Mouse (Mus musculus) neural tube, embryonic 13.5 days (tissue): ENCODE measurements around the gene Aspg. TPM values are rescaled to one million over a fixed set of nuclear protein-coding genes. Genes with fewer than 3 reads are reported as not detected.

ENCODE experiments used
- ATAC-seq: fragments of 200-750 bp; cut with Nextera tagmentation; 2 replicates; pipeline ENCODE4 v1.8.0; 2017; ENCODE audit warnings: low read depth, mild to moderate bottlenecking, moderate TSS enrichment, moderate library complexity
- H3K27ac ChIP-seq: fragments of 300-500 bp; sonication (generic); replicated peaks from 2 replicates; pipeline ENCODE4 v1.5.1; 2015; ENCODE audit warnings: moderate library complexity, mild to moderate bottlenecking, inconsistent platforms
- H3K27me3 ChIP-seq: fragments of 300-500 bp; sonication (generic); 2 replicates; pipeline ENCODE4 v1.6.1; 2015; ENCODE audit warnings: mild to moderate bottlenecking, inconsistent platforms
- H3K36me3 ChIP-seq: fragments of 300-500 bp; sonication (generic); 2 replicates; pipeline ENCODE4 v1.6.1; 2015; ENCODE audit warnings: mild to moderate bottlenecking, inconsistent platforms
- H3K4me1 ChIP-seq: fragments of 300-500 bp; sonication (generic); replicated peaks from 2 replicates; pipeline ENCODE4 v1.6.1; 2015; ENCODE audit warnings: inconsistent platforms
- H3K4me2 ChIP-seq: fragments of 300-500 bp; sonication (generic); 2 replicates; pipeline ENCODE4 v1.6.1; 2015; ENCODE audit warnings: inconsistent platforms, mild to moderate bottlenecking, moderate library complexity
- H3K4me3 ChIP-seq: fragments of 300-500 bp; sonication (generic); 2 replicates; pipeline ENCODE4 v1.5.1; 2015; ENCODE audit warnings: mild to moderate bottlenecking, inconsistent platforms
- H3K9ac ChIP-seq: fragments of 300-500 bp; sonication (generic); 2 replicates; pipeline ENCODE4 v1.6.1; 2015; ENCODE audit warnings: moderate library complexity, mild to moderate bottlenecking, inconsistent platforms
- H3K9me3 ChIP-seq: fragments of 300-500 bp; sonication (generic); 2 replicates; pipeline ENCODE4 v1.6.1; 2016; ENCODE audit warnings: inconsistent platforms
- WGBS: fragments of 180-500 bp; shearing (Covaris S2); methylation state at CpG from one replicate; pipeline ENCODE4 v1.1.7; 2015; 5-methylcytosine and 5-hydroxymethylcytosine counted together
- polyA plus RNA-seq: library from polyadenylated mRNA; unstranded; fragments of >200 nt; fragmentation: Nextera tagmentation; extraction: Ambion mirVana; gene quantifications from 2 replicates; pipeline ENCODE4 v1.2.1, GENCODE M21; 2015

Aspg gene
- polyA plus RNA-seq, 1 experiment from 2014 or later, result 0.29 TPM

DNA sequence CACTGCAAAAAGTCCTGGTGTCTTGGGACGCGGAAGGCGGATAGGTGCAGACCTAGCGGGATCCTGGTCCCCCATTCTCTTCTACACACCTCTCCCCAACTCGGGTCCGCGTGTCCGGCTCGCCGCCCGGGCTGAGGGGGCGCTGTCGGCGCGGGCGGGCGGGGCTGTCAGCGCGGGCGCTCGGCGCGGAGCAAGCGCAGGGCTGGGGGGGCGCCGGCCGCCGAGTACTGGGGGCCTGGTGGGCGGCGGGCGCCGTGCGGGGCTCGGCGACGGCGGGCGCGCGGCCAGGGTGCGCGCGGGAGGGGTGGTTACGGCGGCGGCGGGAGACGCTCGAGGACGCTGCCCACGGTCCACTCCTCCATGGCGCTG is 37.3 kb downstream of the Aspg start:
- no peak for ATAC-seq
- Histone ChIP-seq H3K4me1 (peaks cover 63% of the 10 kb centered on the region), H3K4me2 (peak overlapping the region; percentile 83), H3K27me3 (peaks cover 82% of the 10 kb centered on the region), H3K27ac (peak overlapping the region; percentile 73), H3K36me3 (no peaks in the 10 kb centered on the region), H3K4me3 (peak overlapping the region; percentile 49), H3K9ac (peak overlapping the region; percentile 75), H3K9me3 (no peaks in the 10 kb centered on the region)
- under 1% methylated on average over 30 of the region's 52 CpGs for WGBS

DNA sequence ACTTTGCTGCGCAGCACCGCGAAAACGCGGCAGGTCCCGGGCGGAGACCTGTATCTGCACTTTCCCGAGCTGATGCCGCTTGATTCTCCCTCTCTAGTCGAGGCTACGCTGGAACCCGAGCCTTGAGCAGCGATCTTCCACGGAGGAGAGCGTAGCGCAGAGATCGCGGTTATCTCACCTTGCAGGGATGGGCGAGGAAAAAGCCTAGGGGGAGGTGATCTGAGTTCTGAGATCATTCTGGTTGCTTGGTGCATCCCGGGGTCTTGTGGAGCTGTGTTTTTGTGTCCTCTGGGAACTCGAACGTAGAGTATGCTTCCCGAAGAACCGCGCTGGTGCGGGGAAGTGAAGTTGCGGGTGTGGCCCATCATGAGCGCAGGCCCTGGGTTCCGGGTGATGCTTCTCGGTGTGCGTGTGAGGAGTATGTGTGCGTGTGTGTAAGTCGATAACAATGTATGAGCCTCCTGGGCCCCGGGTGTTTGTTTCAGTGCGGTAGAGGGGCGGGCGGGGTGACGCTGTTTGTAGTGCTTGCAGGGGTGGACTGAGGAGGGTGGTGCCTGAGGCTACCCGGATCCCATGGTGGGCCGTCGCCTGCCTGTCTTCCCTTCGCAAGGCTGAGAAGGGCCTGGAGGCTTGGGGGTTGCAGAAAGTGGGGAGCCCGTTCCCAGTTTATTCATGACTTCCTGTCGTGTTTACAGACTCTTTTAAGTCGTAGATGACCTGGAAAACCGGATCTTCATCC is 38.1 kb downstream of the Aspg start:
- Histone ChIP-seq H3K27me3 (peaks cover 88% of the 10 kb centered on the region), H3K27ac (peak overlapping the region; percentile 73), H3K4me2 (peak overlapping the region; percentile 83), H3K9me3 (no peaks in the 10 kb centered on the region), H3K36me3 (no peaks in the 10 kb centered on the region), H3K4me1 (peaks cover 70% of the 10 kb centered on the region), H3K9ac (peak overlapping the region; percentile 75), H3K4me3 (peak overlapping the region; percentile 49)
- WGBS, result under 1% methylated on average over 46 of the region's 46 CpGs
- ATAC-seq, result peak; percentile 15

DNA sequence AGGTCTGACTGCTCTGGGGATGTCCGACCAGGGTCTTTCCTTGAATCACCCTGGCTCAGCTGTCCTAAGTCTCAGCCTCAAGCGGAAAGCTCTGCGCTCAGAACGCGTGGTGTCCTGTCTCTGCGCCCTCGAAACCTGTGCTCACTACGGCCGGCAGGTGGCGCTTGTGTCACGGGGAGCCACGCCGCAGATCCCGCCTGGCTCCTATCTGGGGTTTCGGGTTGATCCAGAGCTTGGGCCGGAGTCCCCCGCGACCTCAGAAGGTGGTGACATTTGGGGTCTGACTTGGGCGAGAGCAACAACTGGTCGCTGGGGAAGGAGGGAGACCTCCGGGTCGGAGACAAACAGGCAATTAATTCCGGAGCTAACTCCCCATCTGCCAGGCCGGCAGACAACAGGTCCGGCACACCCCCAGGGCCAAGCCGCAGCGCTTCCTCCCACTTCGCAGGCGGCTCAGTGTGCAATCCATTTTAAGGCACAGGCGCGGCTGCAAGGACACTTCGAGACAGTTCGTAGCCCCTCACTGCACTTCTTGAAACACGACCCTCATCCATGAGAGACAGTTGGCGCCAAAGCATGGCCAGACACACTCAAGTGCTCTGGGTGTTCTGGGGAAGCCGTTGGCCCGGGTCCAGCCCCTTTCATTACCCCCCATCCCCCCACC is 38.9 kb downstream of the Aspg start:
- Histone ChIP-seq H3K36me3 (no peaks in the 10 kb centered on the region), H3K4me3 (peak overlapping the region; percentile 49), H3K4me2 (peak overlapping the region; percentile 83), H3K9me3 (no peaks in the 10 kb centered on the region), H3K4me1 (peaks cover 78% of the 10 kb centered on the region), H3K27ac (peak overlapping the region; percentile 73), H3K27me3 (peaks cover 96% of the 10 kb centered on the region), H3K9ac (peak overlapping the region; percentile 75)
- under 1% methylated on average over 37 of the region's 37 CpGs for WGBS
- peak; percentile 58 for ATAC-seq

DNA sequence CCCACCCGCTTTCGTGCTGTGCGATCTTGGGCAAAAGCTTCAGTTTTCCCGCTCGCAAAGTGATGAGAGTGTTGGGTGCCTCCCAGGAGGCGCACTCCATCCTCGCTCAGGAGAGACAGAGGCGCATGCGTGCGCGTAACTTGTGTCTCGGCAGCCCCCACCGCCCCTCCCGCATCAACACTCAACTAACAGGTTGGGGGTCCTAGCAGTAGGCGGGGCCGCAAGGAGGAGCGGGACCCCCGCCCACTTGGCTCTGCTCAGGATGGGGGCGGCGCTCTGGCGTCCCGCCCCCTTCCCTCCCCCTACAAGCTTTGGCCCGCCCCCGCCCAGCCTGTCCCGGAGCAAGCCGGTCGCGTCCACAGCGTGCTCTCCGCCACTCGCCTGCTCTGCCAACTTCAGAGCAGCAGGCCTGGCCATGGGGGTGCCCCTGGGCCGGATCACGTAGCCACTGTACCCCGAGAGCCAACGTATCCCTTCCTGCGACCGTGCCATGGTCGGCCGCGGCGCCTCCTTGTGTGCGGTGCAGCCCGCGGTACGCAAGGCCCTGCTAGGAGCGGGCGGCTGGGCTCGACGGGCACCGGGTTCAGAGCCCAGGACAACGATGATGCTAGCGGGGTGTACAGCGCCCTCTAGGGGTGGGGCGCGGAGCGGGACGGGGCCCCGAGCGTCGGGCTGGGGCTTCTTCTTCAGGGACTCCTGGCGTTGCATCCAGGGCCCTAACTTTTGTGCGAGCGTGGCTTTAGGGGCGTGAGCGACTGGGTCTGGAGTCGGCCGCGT is 39.6 kb downstream of the Aspg start, which contains the start of gene Kif26a:
Gene Kif26a, plus strand, starts transcription at position 334 of the 777 bp plus-strand sequence.
- WGBS, result under 1% methylated on average over 68 of the region's 68 CpGs
- peak; percentile 56 for ATAC-seq
- Histone ChIP-seq H3K27me3 (peaks cover 89% of the 10 kb centered on the region), H3K4me1 (peaks cover 82% of the 10 kb centered on the region), H3K36me3 (no peaks in the 10 kb centered on the region), H3K27ac (peak within 1 kb of the TSS; percentile 73), H3K9me3 (no peaks in the 10 kb centered on the region), H3K4me3 (peak within 1 kb of the TSS; percentile 49), H3K9ac (peak within 1 kb of the TSS; percentile 75), H3K4me2 (peak within 1 kb of the TSS; percentile 83)

DNA sequence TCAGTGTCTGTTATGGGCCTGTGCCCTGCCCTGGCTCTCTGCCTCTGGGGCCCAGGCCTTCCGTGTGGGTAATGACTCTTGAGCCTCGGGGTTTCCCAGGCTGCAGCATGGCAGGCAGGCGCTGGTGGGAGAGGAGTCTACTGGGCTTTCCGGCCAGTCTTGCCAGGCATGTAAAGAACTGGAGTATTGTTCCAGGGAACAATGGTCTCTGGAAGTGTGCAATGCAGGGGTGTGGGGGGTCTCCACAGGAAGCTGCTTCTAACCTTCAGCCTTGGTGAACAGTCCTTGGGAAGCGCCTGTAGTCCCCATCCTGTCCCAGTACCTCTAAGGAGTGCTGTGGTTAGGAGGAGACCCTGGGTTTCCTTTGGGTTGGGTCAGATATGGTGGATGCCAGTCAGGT is 40.9 kb downstream of the Aspg start:
- no peaks in the 10 kb centered on the region for H3K9me3 ChIP-seq
- H3K4me2 ChIP-seq, result peak overlapping the region; percentile 83
- H3K27ac ChIP-seq, result 0 out of 2 replicates have a peak overlapping the region, but pooled peaks have one; percentile 54
- peaks cover 89% of the 10 kb centered on the region for H3K27me3 ChIP-seq
- H3K4me3 ChIP-seq, result peak overlapping the region; percentile 49
- WGBS, result 18% methylated on average over 5 of the region's 5 CpGs
- ATAC-seq, result no peak
- H3K4me1 ChIP-seq, result peaks cover 90% of the 10 kb centered on the region
- peak overlapping the region; percentile 75 for H3K9ac ChIP-seq
- H3K36me3 ChIP-seq, result no peaks in the 10 kb centered on the region

DNA sequence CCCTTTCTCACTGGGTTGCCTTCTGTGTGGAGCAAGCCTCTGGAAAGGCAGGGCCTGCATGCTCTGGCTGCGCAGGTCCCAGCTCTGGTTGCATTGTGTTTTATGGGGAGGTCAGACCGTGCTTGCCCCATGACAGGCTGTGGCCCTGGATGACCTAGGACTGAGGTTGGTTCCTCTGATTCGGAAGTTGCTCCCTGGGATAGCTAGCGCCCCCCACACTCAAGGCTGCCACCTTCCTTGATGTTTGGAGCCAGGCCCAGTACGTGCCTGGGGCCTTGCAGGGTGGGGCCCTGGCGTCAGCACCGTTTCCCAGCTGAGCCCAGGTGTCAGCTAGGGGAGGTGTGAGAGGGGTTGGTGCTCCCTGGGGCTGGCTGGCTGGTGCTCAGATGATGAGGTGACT is 43.5 kb downstream of the Aspg start:
- H3K27ac ChIP-seq, result no peak overlapping the region
- H3K9me3 ChIP-seq, result no peaks in the 10 kb centered on the region
- peak overlapping the region; percentile 83 for H3K4me2 ChIP-seq
- H3K4me3 ChIP-seq, result no peak overlapping the region
- H3K36me3 ChIP-seq, result no peaks in the 10 kb centered on the region
- H3K27me3 ChIP-seq, result peaks cover 79% of the 10 kb centered on the region
- H3K4me1 ChIP-seq, result peaks cover 85% of the 10 kb centered on the region
- 61% methylated on average over 7 of the region's 7 CpGs for WGBS
- peak overlapping the region; percentile 49 for H3K9ac ChIP-seq
- no peak for ATAC-seq

DNA sequence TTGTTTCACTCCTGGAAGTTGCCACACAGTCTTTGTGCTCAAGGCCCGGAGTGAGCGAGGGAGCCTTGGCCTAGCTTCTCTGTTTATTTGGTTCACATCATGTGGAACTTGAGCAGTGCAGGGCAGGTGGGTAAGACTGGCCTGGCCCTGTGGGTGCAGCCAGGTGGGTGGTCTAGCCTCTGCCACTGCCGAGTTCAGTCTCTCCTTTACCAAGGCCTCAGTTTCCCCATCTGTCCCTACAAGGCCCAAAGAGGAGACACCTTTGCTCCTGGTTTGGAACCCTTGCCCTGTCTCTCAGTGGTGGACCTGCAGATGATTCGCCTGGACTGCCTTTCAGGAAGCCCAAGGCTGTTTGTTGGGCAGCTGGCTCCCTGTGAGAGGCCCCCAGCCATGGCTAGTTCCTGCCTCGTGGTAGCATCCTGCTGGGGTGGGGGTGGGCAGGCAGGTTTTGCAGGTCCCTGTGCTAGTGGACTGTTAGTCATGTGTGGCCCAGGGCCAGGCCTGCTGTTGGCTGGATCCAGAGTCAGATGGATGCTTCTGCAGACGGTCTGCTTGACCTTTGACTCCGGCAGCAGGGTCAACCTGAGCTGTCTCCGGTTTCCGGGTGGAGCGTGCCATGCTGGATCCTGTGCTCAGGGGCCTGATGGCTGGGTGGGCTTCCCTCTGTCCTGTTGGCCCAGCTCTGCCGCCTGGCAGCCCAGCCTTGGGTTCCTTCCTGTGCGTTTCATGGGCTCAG is 44.9 kb downstream of the Aspg start:
- Histone ChIP-seq H3K4me1 (peaks cover 85% of the 10 kb centered on the region), H3K4me2 (peak overlapping the region; percentile 83), H3K27me3 (peaks cover 67% of the 10 kb centered on the region)

DNA sequence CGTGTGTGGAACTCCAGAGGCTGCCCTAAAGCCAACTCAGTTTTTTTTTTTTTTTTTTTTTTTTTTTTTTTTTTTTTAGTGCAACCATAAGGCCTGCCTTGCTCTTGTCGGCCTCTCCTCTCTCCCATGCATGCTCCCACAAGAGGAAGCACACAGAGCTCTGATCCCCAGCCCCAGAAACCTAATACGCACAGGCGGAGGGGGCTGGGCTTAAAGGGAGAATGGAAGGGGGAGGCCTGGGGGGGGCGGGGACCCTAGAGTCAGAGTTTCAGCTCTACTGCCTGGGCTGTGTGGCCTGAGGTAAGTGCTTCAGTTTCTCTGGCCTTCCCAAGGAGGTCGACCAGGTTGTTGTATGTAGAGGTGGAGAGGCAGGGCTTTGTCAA is 45.5 kb downstream of the Aspg start:
- H3K4me2 ChIP-seq, result 0 out of 2 replicates have a peak overlapping the region, but pooled peaks have one; percentile 83

More for the DNA sequence above, 44.9 kb downstream of the Aspg start:
- Histone ChIP-seq H3K9me3 (no peaks in the 10 kb centered on the region), H3K4me3 (no peak overlapping the region), H3K36me3 (no peaks in the 10 kb centered on the region), H3K9ac (peak overlapping the region; percentile 22; the same call in 1 of the 2 replicates), H3K27ac (peak overlapping the region; percentile 56; the same call in 1 of the 2 replicates)
- 50% methylated on average over 12 of the region's 12 CpGs for WGBS
- no peak for ATAC-seq

DNA sequence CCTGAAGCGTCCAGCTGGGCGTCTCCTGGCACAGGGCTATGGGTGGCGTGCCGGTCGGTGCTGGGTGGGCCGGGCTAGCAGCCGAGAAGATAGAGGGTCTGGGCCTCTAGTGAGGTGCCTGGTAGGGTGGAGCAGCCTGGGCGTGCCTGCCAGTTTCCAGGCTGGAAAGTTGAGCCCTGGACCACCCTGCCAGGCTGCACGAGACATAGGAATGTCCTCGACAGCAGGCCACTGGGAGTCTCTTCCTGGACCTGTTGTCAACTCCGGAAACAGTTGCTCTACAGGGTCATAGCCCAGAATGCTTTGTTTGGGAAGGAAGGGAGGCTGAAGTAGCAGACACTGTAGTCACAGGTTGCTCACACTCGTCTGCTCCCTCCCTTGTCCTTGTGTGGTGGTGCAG is 47.1 kb downstream of the Aspg start:
- ATAC-seq, result no peak
- H3K4me2 ChIP-seq, result no peak overlapping the region
- no peak overlapping the region for H3K9ac ChIP-seq
- peaks cover 77% of the 10 kb centered on the region for H3K4me1 ChIP-seq
- 78% methylated on average over 12 of the region's 12 CpGs for WGBS
- H3K27ac ChIP-seq, result no peak overlapping the region; the same call in 1 of the 2 replicates
- H3K4me3 ChIP-seq, result no peak overlapping the region
- no peaks in the 10 kb centered on the region for H3K9me3 ChIP-seq
- H3K27me3 ChIP-seq, result peaks cover 60% of the 10 kb centered on the region
- 0 out of 2 replicates have a peak, but pooled peaks cover 5% of the 10 kb centered on the region for H3K36me3 ChIP-seq

More for the DNA sequence above, 45.5 kb downstream of the Aspg start:
- WGBS, result 42% methylated on average over 6 of the region's 6 CpGs
- Histone ChIP-seq H3K27me3 (peaks cover 62% of the 10 kb centered on the region), H3K9me3 (no peaks in the 10 kb centered on the region), H3K27ac (no peak overlapping the region), H3K9ac (0 out of 2 replicates have a peak overlapping the region, but pooled peaks have one; percentile 22), H3K4me1 (peaks cover 85% of the 10 kb centered on the region), H3K4me3 (no peak overlapping the region), H3K36me3 (no peaks in the 10 kb centered on the region)
- no peak for ATAC-seq

DNA sequence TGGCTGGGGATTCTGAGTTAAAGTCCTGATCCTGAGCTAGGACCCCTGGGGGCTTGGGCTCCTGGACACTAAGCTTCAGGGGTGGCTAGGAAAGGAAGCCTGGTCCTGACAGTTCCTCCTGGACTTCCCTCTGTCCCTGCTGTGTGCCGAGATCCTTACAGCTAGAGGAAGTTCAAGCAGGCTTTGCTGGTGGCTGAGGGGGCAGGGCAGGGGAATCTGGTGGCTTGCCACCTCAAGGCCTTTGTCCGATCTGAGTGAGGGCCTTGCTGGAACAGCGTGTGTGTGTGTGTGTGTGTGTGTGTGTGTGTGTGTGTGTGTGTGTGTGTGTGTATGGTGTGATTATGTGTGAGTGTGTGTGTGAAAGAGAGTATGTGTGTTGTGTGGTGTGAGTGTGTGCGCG is 48.0 kb downstream of the Aspg start:
- peaks cover 68% of the 10 kb centered on the region for H3K4me1 ChIP-seq
- 0 out of 2 replicates have a peak overlapping the region, but pooled peaks have one; percentile 4 for H3K4me2 ChIP-seq
- ATAC-seq, result no peak
- peaks cover 61% of the 10 kb centered on the region for H3K27me3 ChIP-seq
- no peak overlapping the region for H3K9ac ChIP-seq
- WGBS, result 45% methylated on average over 5 of the region's 5 CpGs
- H3K9me3 ChIP-seq, result no peaks in the 10 kb centered on the region
- 0 out of 2 replicates have a peak, but pooled peaks cover 5% of the 10 kb centered on the region for H3K36me3 ChIP-seq
- H3K27ac ChIP-seq, result peak overlapping the region; percentile 73; the same call in 1 of the 2 replicates
- no peak overlapping the region for H3K4me3 ChIP-seq
